Mouse (Mus musculus): ENCODE measurements around the gene Sult4a1.

- TF ChIP-seq POLR2A (IDR thresholded peaks at IDR 0.05; ENCODE audit: control insufficient read depth, extremely low read depth, insufficient read depth, low read length, poor library complexity), result no peak
- no peak for TF ChIP-seq CTCF (IDR thresholded peaks at IDR 0.05; ENCODE audit: borderline replicate concordance, control insufficient read depth, extremely low read depth, insufficient read depth, low read length, poor library complexity)
These were observed 35.4 kb downstream of the Sult4a1 start for GRCm38 (mm10) chr15:84070116-84070676.

Measured in thymus, adult 2 months (tissue).